Mouse (Mus musculus) heart, adult 2 months (tissue): ENCODE results near the gene Hs3st1. TPM values are rescaled to one million over a fixed set of nuclear protein-coding genes. Genes with fewer than 3 reads are reported as not detected.
A peak's percentile ranks its signal among the peaks of the same experiment; 100 is the strongest.

ENCODE experiments used
- DNase-seq, 2 experiments: peaks; one replicate each; pipeline ENCODE4 v3.0.0; 2021
- H3K27ac ChIP-seq: fragments of 200-600 bp; 2 replicates; pipeline ENCODE4 v1.8.1; 2022
- H3K27me3 ChIP-seq: fragments of 200-500 bp; 2 replicates; pipeline ENCODE4 v1.6.1; 2012; ENCODE audit warnings: mild to moderate bottlenecking, low read length, inconsistent platforms, mixed read lengths; ENCODE audit not compliant: control insufficient read depth, insufficient read depth
- H3K36me3 ChIP-seq: fragments of 200-500 bp; 2 replicates; pipeline ENCODE4 v1.6.1; 2012; ENCODE audit warnings: low read length, inconsistent platforms; ENCODE audit not compliant: control insufficient read depth, insufficient read depth
- H3K4me1 ChIP-seq: fragments of 200-500 bp; 2 replicates; pipeline ENCODE4 v1.6.1; 2011; ENCODE audit warnings: low read length; ENCODE audit not compliant: control insufficient read depth, insufficient read depth
- H3K4me3 ChIP-seq: fragments of 200-600 bp; 2 replicates; pipeline ENCODE4 v1.8.1; 2022
- H3K79me2 ChIP-seq: fragments of 200-500 bp; replicated peaks from 2 replicates; pipeline ENCODE4 v1.6.1; 2012; ENCODE audit warnings: mild to moderate bottlenecking, inconsistent platforms, low read length, moderate library complexity, mixed read lengths; ENCODE audit not compliant: control insufficient read depth, insufficient read depth
- H3K9ac ChIP-seq: fragments of 200-500 bp; 2 replicates; pipeline ENCODE4 v1.6.1; 2012; ENCODE audit warnings: low read depth, mild to moderate bottlenecking, control low read depth, inconsistent platforms, low read length, mixed read lengths
- CTCF ChIP-seq: fragments of 200-600 bp; IDR thresholded peaks from 2 replicates; pipeline ENCODE4 v1.8.1; 2022; ENCODE audit warnings: antibody characterized with exemption, mild to moderate bottlenecking, moderate library complexity
- EP300 ChIP-seq: fragments of 200-500 bp; IDR thresholded peaks from 2 replicates; pipeline ENCODE4 v1.6.1; 2011; ENCODE audit warnings: low read depth, low read length, control low read depth; ENCODE audit not compliant: insufficient read depth
- POLR2A ChIP-seq: fragments of 200-500 bp; IDR thresholded peaks from 2 replicates; pipeline ENCODE4 v1.6.1; 2011; ENCODE audit warnings: mild to moderate bottlenecking, low read depth, low read length, control low read depth; ENCODE audit not compliant: insufficient read depth
- WGBS: fragments of 180-500 bp; shearing (Covaris S2); methylation state at CpG from one replicate; pipeline ENCODE4 v1.1.7; 2018; 5-methylcytosine and 5-hydroxymethylcytosine counted together
- intact Hi-C: fragments of 180-260 bp; cut with DNase I; formaldehyde crosslinking; loops from one replicate; pipeline ENCODE4 v1.15.1; 2025
- polyA plus RNA-seq: library from polyadenylated mRNA; depleted of rRNA; stranded (reverse); fragments of >200 nt; gene quantifications from 2 replicates; pipeline ENCODE4 v1.2.3, GENCODE M21; 2012
- total RNA-seq, 2 experiments: library from RNA; stranded (reverse); gene quantifications; 2 replicates each; pipeline ENCODE4 v1.2.3; 2021

The Hs3st1 gene
- total and polyA plus RNA-seq, 3 experiments = 4.3 to 13.3 (median 7.5) TPM

DNA sequence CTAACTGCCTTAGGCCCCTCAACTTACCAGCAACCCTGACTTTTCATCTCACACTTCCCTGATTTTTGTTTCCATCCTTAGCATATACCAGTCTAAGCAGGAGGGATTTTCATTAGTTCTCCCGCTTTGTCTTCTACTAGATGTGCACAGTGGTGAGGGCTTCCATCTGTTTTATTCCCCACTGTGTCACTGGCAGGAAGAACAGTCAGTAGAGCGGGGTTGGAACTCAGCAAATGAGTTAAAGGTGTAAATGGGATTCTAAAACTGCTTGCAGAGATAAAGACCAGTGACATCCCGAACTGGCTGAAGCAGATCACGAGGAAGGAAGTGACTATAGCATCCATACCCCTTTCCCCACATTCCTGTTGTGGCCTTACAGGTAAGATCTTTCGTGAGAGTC, 116.3 kb downstream of the Hs3st1 start:
- WGBS = 75% methylated on average over 5 of the region's 5 CpGs
- TF ChIP-seq CTCF (no peak), POLR2A (no peak), EP300 (no peak)
- no peaks in the 10 kb centered on the region for H3K27me3 ChIP-seq
- no peak overlapping the region for H3K27ac ChIP-seq
- no peak for DNase-seq
- H3K4me3 ChIP-seq = no peak overlapping the region
- no peak overlapping the region for H3K9ac ChIP-seq
- intact Hi-C loops = loop anchor here (2.0 to 10.0 kb wide), 2 partner anchors 204 to 856 kb away; no protein-coding TSS in a partner anchor
- no peaks in the 10 kb centered on the region for H3K36me3 ChIP-seq
- no peaks in the 10 kb centered on the region; the same call in 1 of the 2 replicates for H3K4me1 ChIP-seq
- H3K79me2 ChIP-seq = no peaks in the 10 kb centered on the region

DNA sequence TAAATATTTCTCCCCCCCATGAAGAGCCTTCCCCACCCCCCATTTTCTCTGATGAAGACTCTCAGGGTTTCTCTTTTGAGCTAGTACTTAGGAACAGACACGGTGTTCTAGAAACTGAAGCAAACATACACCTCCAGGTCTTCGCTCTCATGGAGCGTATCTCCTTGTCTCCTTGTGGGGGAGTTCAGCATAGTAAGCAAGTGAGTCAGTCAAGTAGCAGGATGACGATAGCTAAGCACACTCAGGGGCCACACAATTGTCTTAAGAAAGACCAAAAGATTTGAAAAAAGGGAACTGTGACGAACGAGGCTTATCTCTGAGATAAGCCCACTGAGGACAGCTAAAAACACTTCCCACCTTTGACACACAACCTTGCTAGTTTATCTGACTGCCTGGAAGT, 117.4 kb downstream of the Hs3st1 start:
- Histone ChIP-seq H3K4me3 (no peak overlapping the region), H3K27ac (no peak overlapping the region), H3K79me2 (no peaks in the 10 kb centered on the region), H3K36me3 (no peaks in the 10 kb centered on the region), H3K4me1 (peaks cover 1% of the 10 kb centered on the region; the same call in 1 of the 2 replicates), H3K9ac (no peak overlapping the region), H3K27me3 (no peaks in the 10 kb centered on the region)
- DNase-seq = no peak
- WGBS = 48% methylated on average over 6 of the region's 6 CpGs
- TF ChIP-seq EP300 = no peak
- no peak for TF ChIP-seq CTCF
- TF ChIP-seq POLR2A = no peak
- intact Hi-C loops = loop anchor here (2.0 to 10.0 kb wide), 2 partner anchors 203 to 855 kb away; no protein-coding TSS in a partner anchor

DNA sequence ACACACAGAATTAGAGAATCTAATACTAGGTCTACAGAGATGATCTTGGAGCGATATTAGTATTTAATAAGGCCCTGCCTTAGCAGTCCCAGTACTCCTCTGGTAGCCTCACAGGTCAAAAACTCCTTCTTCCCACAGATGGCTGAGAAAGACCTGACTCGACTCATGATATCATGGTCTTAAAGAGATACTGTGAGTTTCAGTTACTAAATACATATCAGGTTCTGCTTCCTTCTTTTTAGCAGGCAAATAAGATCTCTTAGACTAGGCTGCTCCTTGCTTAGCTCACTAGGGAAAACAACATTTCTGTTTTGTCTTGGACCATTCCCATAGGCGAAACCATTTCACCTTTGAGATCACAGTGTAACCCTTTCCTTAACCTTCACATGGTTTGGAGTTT, 119.2 kb downstream of the Hs3st1 start:
- peaks cover 1% of the 10 kb centered on the region; the same call in 1 of the 2 replicates for H3K4me1 ChIP-seq
- no peaks in the 10 kb centered on the region for H3K79me2 ChIP-seq
- H3K4me3 ChIP-seq = no peak overlapping the region
- H3K27ac ChIP-seq = no peak overlapping the region
- no peaks in the 10 kb centered on the region for H3K27me3 ChIP-seq
- no peaks in the 10 kb centered on the region for H3K36me3 ChIP-seq
- H3K9ac ChIP-seq = no peak overlapping the region
- WGBS = 76% methylated on average over 3 of the region's 3 CpGs
- TF ChIP-seq EP300 (no peak), CTCF (no peak), POLR2A (no peak)
- intact Hi-C loops = loop anchor here (10.0 kb wide), 1 partner anchor 201 kb away; no protein-coding TSS in a partner anchor
- no peak for DNase-seq

DNA sequence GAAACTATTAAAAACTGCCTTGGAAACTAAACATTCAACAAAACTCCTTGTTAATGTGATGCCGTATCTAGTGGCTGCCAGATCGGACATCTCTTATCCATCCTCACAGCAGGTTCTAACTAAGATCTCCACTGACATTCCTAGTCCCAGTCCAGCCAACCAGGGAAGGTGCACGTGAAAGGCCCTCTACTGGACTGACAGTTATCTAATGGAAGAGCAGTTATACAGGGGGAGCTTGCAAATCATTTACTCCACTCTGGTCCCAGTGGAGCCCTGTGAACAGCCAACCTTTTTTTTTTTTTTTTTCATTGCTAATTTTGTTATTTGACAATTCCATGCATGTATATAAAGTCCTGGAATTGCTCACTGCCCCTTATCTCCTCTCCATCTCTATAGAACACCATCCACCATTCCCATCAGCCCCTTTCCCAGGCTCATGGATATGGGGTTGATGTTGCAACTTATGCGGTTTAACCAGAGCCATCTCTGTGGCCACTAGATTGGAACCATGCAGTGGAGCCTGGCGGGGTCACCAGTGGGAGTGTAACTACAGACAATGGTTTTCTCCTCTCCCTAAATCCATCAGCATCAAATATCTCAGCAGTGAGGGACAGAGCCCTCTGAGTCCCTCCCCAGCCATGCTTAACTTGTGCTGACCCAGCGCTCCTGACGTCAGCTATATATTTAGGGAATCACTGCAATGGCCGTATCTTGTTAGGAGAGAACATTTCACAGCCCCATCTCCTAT, 120.8 kb downstream of the Hs3st1 start:
- Histone ChIP-seq H3K27me3 (no peaks in the 10 kb centered on the region), H3K79me2 (no peaks in the 10 kb centered on the region), H3K4me3 (no peak overlapping the region), H3K9ac (no peak overlapping the region), H3K4me1 (peaks cover 1% of the 10 kb centered on the region; the same call in 1 of the 2 replicates), H3K36me3 (no peaks in the 10 kb centered on the region), H3K27ac (no peak overlapping the region)
- 92% methylated on average over 8 of the region's 8 CpGs for WGBS
- DNase-seq = no peak
- TF ChIP-seq CTCF = no peak
- TF ChIP-seq POLR2A = no peak
- TF ChIP-seq EP300 = no peak
- intact Hi-C loops = loop anchor here (10.0 kb wide), 1 partner anchor 200 kb away; no protein-coding TSS in a partner anchor

DNA sequence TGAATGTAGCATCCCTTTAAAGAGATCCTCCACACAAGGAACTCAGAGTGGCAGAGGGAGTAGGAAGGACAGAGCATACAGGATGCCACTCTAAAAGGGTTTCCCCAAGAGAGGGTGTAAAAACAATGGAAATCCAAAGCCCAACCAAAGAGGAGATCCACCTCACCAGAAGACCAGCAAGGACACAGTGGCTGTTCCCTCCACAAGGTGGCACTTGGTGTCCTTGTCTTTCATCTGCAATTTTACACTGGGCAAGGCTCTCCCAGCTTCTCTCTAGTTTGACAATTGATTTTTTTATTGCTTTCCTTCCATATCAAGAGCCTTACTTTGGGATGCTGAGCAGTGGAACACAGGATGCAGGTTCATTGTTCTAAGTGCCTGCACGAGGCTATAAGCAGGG, 122.1 kb downstream of the Hs3st1 start:
- H3K27me3 ChIP-seq = no peaks in the 10 kb centered on the region
- intact Hi-C loops = loop anchor here (10.0 kb wide), 1 partner anchor 198 kb away; no protein-coding TSS in a partner anchor
- DNase-seq = no peak
- peaks cover 1% of the 10 kb centered on the region; the same call in 1 of the 2 replicates for H3K4me1 ChIP-seq
- no peaks in the 10 kb centered on the region for H3K79me2 ChIP-seq
- peak; percentile 51 for TF ChIP-seq CTCF
- no peak for TF ChIP-seq POLR2A
- no peak overlapping the region for H3K4me3 ChIP-seq
- H3K36me3 ChIP-seq = no peaks in the 10 kb centered on the region
- no peak overlapping the region for H3K27ac ChIP-seq
- H3K9ac ChIP-seq = no peak overlapping the region
- WGBS = 32% methylated on average over 1 of the region's 1 CpGs

DNA sequence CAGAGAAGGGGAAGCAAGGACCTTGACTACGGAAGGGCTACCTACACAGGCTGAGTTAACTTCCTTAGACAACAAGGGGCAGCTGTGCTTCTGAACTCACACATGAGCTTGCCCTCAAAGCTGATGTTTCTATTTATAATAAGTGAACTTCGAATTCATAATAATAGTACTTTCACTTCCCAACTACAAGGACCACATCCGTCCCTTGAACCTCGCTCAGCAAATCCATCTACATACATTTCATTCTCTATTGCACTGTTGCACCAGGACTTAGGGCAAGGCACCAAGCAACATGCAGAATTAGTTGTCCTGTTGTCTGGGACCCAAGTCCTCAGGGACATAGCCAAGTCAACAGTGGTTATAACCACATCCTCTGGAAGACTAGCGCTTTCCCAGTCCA, 124.4 kb downstream of the Hs3st1 start:
- H3K27me3 ChIP-seq = no peaks in the 10 kb centered on the region

More for the DNA sequence above, 124.4 kb downstream of the Hs3st1 start:
- TF ChIP-seq POLR2A (no peak), CTCF (no peak), EP300 (no peak)
- peaks cover 4% of the 10 kb centered on the region for H3K4me1 ChIP-seq
- no peak overlapping the region for H3K9ac ChIP-seq
- no peak overlapping the region for H3K27ac ChIP-seq
- intact Hi-C loops = loop anchor here (10.0 kb wide), 1 partner anchor 196 kb away; no protein-coding TSS in a partner anchor
- 72% methylated on average over 5 of the region's 5 CpGs for WGBS
- peak in 1 of 2 experiments; percentile 20 for DNase-seq
- H3K79me2 ChIP-seq = no peaks in the 10 kb centered on the region
- no peaks in the 10 kb centered on the region for H3K36me3 ChIP-seq
- H3K4me3 ChIP-seq = no peak overlapping the region
